Mouse (Mus musculus) cerebellum, postnatal 14 days (tissue): ENCODE measurements at regions not wholly inside any gene's neighbourhood (a gene's known extent, or its start where the extent isn't known, plus 50 kb on each side); places are given as distances from the start of the nearest gene placed in this dataset.

ENCODE experiments used
- DNase-seq, 2 experiments: peaks; one replicate each; pipeline ENCODE4 v3.0.0; 2021; ENCODE audit warnings: mixed read lengths in 2 of 2

DNA sequence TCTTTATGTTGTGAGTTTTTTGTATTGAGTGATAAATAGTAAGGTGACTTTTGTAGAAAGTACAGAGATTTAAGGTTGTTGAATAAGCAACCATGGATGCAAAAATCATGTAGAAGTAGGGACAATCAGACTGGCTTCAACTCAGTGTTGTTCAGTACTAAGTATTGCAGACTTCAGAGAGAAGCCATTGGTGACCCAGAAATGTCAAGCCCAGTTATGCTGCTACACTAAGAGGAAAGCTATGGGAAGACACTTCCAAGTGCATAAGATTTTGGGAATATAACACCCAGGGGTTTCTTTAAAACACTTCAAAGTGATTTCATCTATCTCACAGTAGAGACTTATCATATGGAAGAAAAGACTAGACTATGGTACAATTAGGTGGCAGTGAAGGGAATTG is 154.8 kb upstream of the Tle4 start:
- no peak for DNase-seq

DNA sequence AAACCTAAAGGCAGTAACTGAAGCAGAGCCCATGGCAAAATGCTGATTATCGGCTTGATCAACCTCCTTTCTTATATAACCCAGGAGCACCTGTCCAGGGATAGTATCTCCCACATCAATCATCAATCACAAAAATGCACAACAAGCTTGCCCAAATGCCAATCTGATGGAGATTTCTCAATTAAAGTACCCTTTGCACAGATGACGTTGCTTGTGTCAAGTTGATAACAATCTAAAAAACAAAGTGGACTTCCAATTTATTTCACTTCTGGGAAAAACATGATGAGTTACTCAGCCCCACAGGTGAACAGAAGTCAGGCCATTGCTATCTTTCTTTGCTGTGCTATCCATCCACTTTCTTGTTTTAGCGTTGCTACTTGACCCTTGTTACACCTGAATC is 144.5 kb upstream of the Tle4 start:
- DNase-seq = no peak

DNA sequence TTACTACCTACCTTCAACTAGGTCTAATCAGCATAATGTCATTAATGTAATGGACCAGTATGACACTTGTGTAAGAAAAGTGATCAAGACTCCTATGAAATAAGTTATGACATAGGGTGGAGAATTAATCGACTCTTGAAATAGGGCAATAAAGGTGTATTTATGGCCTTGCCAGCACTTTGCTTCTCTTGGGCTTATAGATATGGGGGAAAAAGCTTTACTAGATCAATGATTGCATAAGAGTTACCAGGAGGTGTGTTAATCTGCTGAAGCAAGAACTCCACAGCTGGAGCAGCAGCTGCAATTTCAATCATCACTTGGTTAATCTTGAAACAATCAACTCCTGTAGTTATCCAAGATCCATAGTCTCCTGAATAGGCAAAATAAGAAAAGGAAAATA is 143.1 kb upstream of the Tle4 start:
- DNase-seq = no peak

DNA sequence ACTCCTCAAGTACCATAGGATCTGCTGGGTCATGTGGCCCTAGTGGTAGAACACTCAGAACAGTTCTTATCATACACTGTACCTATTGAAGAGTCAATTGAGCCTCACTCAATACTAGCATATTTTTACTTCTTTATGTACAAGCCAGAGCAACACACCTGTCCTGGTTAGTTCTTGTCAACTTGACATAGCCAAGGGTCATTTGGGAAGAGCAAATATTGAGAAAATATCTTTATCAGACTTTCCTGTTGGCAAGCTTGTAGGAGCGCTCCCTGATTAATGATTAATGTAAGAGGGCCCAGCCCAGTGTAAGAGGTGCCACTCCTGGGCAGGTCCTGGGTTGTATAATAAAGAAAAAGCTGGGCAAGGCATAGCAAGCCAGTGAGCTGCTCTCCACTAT is 142.3 kb upstream of the Tle4 start:
- DNase-seq = no peak

DNA sequence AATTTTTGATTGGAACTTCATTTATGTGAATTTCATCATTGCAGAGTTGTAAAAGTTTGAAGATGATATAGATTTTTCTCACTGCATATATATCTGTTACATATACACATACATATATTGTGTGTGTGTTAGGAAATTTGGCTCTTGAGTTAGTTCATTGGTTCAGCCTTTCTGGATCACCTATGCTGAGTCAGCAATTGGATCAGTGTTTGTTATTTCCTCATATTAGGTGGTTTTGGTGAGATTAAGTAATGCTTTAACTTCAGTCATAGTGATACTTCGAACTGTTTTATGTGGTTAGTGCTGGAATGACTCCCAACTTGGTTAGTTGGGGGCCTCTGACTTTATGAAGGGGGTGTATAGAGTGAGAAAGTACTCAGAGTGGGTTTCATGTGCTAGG is 138.7 kb upstream of the Tle4 start:
- no peak for DNase-seq

DNA sequence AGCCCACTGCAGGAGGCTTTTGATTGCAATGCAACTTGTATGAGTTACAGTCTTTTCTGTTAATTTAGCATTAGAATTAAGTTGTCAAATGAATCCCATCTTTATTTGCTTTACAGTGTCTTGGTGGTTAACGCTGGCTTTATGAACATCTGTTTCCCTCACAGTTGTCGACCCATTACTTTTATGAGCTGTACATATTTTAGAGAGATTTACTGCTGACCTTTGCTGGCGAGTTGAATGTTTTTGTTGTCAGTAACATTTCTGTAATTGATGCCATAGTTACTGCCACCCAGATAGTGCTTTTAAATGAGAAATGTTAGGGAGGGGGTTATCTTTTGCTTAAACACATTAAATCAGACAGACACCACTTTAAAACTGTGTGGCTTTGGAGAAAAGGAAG is 127.5 kb upstream of the Tle4 start:
- DNase-seq = no peak

DNA sequence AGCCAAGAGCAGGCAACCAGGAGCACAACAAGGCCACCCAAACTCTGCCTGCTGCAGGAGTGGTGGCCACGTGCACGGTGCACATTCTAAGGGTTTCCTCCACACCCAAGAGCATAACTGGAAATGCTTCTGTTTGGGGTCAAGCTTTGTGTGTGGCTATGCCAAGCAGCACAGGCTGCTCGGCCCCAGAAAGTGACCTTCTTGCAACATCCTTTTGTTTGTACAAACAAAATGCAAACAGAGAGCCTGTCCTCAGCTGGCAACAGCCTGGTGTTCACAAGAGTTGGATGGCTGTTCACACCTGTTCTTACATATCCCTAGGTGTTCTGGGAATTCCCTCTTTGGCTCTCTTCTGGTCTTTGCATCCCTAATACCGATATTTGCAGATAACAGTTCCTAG is 126.8 kb upstream of the Tle4 start:
- no peak for DNase-seq

DNA sequence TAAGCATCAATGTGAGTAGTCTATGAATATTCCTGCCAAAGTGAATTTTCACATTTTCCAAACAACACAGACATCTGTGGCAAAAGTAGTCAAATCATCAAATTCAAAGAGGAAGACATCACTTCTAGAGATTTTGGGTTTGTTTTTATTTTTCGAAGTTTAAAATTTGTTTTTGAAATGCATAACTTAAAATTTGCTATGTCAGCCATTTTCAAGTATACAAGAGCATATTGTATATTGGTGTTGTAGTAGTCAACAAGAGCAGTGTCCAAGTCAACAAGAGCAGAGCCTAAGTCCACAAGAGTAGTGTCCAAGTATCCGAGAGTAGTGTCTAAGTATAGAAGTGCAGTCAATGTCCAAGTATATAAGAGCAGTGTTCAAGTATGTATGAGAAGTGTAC is 107.9 kb upstream of the Tle4 start:
- no peak for DNase-seq

DNA sequence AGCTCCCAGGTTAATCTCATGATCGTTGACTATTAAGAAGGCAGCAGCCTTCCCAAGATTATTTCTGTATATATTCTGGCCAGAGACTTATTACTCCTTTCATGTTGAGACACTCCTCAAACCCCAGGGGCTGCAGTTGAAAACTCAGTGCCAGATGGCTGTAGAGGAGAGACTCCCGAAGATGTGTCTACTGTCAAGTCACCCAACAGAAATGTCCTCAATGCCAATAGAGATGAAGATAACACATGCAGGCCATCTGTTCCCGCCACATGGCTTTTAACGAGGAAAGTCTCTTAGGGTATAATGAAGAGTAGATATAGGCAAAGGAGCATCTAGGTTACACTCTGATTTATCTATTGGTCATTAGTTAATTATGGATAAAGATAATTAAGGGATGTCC is 103.3 kb upstream of the Tle4 start:
- DNase-seq = peak; percentile 50 to 81

DNA sequence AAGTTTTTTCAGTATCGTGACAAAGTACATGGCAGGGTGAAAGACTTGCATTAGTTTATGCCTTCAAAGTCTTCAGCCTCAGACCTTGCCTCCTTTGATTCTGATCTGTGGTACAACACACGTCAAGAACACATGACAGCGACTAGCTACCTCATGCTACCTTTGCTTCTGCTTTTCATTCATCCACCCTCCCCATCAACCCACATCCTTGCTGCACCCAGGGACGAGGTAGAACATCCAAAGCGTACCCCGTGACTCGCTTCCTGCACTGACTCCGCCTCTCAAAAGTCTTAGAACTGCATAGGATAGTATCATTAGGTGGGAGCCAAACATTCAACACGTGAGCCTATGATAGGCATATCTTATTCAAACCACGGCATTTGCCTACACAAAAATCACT is 97.5 kb upstream of the Tle4 start:
- no peak for DNase-seq

DNA sequence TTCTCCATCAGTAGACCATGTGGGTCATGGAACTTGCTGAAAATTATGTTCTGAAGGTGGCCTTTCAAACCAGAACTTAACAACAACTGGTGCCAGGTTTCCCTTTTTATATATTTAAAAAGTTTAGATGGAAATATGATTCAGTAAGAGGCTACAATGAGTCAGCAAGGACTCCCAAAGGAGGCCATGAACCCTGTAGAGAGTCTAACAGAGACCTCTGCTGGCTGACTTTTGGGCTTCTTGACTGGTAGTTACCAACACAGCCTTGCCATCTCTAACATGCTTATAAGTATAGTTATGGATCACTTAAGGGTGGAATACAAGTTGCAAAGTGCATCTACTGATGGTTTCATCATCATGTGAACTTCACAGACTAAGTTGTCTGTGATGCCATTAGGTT is 94.3 kb upstream of the Tle4 start:
- no peak for DNase-seq

DNA sequence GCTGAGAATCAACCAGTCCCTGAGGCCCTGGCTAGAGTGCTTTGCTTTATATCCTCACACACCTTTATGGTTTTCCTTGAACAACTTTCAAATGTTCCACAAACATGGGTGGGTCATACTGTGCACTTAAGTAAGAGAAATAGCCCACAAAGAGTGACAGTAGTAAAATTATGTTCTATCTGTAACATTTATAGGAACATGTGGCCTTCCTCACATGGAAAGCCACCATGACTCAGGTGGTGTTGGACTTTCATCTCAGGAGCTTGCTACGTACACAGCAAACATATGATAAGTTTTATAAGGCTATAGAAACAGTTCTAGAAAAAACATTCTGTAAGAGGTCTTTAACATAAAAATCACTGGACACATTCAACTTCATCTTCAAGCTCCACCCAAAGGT is 87.8 kb upstream of the Tle4 start:
- DNase-seq = no peak

DNA sequence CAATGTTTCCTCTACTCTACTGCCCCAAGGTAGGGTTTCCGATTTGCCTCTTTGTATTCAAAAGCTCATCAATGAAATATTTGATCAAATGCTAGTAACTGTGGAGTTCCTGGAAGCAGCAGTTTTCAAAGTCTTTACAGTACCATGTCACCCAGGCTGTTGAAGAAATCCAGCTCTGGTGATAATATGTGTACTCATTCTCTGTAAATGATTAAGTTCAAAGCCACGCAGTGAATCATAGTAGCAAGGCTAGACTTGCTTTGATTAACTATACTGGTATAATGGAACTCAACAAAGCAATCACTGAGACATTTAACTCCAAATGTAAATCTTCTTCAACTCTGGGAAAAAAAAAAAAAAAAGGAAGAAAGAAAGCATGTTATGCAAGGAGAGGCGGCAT is 86.8 kb upstream of the Tle4 start:
- no peak for DNase-seq

DNA sequence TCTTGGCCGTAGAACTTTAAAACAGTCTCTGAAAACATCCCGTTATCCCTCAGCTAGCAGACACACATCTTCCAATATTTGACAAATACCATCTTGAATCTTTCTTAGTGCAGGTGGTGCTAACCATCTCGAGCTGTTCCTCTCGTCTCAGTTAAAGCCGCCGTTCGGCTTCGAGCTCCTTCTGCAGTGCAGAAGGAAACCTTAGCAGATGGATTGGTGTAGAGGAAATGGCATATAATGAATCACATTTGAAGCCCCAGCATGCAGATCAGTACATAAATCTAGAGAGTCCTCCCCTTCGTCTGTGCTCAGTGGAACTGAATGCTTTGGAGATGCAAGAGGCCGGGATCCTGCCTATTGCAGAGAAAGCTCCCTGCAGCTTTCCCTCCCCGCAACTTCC is 83.5 kb upstream of the Tle4 start:
- DNase-seq = no peak

DNA sequence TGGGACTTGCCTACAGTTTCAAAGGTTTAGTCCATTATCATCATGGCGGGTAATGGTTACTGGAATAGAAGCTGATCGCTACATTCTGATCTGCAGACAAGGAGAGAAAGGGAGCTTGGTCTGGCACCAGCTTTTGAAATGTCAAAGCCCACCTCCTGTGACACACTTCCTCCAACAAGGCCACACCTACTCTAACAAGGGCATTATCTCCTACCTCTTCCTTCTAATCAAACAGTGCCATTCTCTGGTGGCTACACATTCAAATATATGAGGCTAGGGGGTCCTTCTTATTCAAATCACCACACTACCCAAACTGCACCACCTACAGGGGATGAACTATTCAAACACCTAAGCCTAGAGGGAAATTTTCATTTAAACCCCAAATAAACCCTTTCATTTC is 81.9 kb upstream of the Tle4 start:
- no peak for DNase-seq

DNA sequence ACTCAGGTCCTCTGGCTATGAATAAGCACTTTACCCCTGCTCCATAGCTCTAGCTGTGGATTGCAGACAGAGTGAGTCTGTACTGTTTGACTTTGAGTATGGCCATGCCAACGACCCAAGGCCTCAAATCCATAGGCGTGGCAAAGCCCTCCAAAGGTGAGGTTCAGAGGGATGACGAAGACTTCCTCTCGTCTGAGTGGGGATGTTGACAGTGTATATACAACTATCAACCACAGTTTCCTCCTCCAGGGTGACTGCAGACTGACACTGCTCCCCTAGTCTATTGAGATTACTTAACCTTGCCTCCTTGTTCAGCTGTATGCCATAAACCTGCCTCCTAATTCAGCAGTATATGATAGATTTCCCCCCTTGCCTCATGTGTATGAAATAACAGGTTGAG is 80.7 kb upstream of the Tle4 start:
- no peak for DNase-seq

DNA sequence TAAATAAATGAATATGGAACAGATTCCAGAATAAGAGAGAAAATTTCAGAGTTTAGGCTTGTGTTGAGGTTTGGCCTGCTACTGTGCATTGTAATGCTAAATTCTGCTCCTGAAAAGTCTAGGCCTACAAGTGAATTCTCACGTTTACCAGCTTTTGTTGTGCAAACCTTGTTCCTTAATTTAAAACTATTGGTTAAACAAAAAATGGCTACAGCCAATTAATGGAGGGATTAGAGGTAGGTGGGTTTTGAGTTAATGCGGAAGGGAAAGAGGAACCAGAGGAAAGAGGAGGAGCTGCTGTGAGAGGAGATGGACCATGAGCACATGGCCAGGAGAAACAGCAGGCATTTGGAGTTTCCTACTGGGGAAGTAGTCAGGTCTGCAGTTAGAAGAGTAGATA is 79.1 kb upstream of the Tle4 start:
- no peak for DNase-seq

DNA sequence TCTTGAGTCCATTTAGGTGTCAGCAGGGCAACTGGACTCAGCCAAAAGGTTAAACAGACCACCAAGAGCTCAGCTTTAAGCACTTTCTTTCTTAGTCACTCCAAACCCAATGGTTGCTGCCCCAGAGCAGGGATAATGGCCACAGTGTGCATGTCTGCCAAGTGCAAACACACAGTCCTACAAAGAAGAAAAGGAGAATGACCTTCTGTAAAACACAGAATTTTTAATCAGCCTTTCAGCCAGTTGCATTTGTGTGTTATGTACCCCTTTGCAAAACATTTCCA is 72.9 kb upstream of the Tle4 start:
- DNase-seq = no peak

DNA sequence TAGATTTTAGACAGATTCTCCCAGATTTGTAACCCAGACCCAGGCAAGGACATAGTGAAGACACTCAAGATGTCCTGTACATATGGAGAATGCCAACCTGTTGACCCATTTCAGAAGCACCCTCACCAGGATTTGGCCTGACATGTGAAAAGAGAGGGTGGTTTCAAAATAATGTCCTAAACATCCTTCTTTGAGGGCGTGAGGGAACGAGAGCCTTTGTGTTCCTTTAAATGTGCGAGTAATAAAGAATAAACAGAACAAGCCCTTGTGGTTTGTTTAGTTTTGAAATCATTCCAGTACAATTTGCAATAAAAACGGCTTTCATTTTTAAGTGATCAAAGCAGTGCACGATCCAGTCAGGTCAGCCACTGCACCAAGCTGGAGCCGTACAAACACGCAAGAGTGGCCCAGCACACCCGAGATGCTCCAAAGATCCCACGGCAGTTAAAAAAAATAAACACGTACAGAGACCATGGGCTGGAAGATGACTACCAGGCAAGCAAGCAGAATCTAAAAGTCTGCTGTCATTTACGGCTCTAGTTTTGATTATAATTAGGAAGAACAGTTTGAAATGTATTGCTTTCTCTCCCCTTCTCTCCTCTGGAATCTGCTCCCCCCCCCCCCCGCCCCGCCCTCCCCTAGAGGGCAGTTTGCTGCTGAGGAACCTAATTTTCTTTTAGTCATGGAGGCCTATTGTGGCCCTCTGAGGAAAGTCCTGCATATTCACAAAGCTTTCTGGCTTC is 72.4 kb upstream of the Tle4 start:
- no peak for DNase-seq

DNA sequence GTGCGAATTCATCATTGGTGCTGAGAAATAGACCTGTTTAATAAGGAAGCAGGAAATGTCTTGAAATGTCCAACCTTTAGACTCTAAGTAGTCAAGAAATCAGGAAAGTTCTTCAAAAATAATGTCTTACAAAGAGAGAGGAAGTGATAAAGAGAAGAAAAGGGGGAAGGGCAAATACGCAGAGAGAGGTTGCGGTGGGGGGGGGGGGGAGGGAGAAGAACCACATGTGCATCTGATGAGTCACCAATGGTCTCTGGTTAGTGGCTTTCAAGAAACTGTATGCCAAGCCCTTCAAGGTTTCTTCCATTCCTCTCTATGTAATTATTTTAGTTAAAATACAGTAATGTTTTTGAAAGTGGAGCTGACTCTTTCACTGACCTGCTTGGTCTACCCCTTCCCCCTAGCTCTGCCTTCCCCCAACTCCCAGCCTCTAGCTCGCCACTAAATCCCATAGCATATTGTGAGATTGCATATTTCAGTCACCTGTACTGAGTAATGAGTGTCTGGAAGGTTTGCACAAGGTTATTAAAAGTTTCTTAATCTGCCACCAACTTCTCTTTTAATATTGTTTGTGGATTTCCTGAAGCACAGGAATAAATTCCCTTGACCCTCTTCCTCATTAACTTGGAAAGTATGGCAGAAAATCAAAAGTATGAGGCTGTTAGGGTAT is 70.8 kb upstream of the Tle4 start:
- DNase-seq = no peak

DNA sequence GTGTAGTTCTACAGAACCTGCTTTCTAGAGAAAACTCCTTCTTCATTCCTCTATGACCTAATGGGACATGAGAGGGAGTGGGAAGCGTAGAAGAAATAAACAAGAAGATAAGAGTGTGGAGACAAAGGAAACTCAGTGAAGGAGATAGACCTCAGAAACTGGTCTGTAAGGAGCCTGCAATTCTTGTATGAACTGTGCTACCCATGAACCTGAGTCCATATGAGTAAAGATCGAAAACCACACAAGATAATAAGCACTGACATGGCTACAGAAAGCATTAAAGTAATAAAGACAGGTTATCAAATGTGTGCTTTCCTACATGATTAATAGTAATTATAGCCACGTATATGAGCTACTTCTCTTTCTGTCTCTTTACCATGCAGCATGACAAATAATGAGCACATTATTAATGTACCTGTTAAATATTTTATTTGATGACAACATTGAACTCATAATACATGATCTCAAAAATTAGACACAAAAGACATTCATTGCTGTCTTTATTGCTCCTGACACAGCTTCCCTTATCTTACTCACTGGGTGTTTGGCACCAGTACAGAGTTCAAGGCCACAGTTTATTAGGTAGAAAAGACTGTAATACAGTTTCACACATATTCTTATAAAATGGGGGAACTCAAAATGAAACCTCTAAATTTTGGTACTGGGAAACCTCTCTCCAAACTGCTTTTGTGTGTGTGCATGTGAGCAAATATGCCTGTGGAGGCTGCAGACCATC is 67.0 kb upstream of the Tle4 start:
- DNase-seq = no peak

DNA sequence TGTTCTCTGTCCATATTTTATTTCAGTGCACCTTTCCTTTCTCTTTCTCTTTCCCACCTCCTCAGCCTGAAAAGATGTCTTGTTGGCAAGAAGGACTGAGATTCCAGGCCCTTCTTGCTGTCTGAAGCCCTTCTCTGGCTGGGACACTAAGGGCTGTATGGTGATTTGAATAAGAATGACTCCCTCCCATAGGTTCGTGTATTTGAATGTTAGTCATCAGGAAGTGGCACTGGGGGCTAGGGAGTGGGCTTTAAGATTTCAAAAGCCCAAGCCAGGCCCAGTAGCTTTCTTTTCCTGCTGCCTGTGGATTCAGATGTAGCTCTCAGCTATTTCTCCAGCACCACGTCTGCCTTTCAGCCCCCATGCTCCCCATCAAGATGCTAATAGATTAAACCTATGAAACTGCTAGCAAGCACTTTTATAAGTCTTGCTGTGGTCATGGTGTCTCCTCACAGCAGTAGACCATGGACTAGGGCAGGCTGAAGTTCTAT is 66.3 kb upstream of the Tle4 start:
- DNase-seq = no peak

DNA sequence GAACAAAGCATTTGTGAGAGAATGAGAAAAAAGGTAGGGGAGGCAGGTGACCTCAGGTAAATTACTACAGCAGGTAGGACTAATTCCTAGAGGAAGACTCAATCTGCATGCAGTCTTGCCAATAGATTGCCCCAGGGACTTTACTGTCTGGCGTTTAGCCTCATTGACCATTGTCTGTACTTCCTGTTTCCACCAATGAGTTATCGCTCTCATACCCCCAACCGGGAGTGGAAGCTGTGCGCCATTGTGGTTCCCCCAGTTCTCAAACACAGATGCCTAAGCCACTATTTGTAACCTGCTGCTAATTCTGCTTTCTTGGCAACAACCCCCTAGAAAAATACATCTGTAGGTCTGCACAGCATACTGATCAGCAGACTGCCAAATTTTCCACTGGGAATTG is 65.5 kb upstream of the Tle4 start:
- no peak for DNase-seq

DNA sequence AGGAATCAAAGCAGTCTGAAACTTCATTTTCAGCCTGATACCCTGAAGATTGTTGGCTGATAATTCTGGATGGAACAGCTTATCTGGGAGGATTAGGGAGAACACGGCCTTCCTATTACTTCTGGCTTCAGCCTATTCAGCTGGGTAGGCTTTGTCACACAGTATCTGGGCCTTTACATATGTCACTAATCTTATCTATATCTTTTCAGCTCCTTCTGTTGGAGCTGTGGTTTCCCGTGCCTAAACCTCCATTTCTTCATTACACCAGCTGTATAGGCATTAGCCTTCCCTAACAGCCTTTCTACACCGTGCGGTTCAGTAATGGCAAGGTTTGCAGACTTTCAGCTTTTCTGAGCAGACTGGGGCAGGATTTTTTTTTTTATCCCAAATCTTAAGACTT is 61.9 kb upstream of the Tle4 start:
- no peak for DNase-seq

DNA sequence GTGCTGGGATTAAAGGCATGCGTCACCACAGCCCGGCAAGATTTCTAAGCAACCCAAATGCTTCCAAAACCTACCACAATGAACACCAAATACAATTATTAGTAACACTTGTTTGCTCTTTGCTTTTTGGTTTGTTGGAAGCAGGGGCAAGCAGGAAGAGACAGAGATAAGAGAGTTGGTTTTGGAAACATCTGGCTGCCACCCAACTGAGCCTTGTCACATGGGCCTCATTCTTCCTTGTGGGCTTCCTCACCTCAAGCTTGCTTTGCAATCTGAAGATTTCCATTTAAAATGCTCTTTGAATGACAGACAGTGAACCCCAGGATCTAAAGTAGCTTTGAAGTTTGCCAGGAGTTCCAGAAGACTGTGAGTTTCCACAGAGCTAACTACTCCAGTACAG is 60.6 kb upstream of the Tle4 start:
- DNase-seq = no peak
